Mouse (Mus musculus) myocyte (in vitro differentiated cells): Measurements from ENCODE around the gene Olfr616.

Source experiments
- E2F4 ChIP-seq: IDR thresholded peaks from one replicate; pipeline ENCODE4 v1.6.1; 2011; ENCODE audit warnings: mild to moderate bottlenecking, control low read depth, moderate library complexity; ENCODE audit not compliant: insufficient read depth
- MAX ChIP-seq: IDR thresholded peaks from one replicate; pipeline ENCODE4 v1.6.1; 2011; ENCODE audit warnings: low read depth, mild to moderate bottlenecking, control low read depth
- MYOG ChIP-seq, 3 experiments: IDR thresholded peaks; one replicate each; pipeline ENCODE4 v1.6.1; 2011; ENCODE audit warnings: control low read depth in 2 of 3, low read depth in 2 of 3, mild to moderate bottlenecking in 2 of 3; ENCODE audit not compliant: insufficient read length in 2 of 3, control insufficient read depth in 1 of 3, insufficient read depth in 1 of 3
- POLR2A ChIP-seq: IDR thresholded peaks from one replicate; pipeline ENCODE4 v1.6.1; 2011; ENCODE audit warnings: low read depth, mild to moderate bottlenecking, control low read depth, moderate library complexity; ENCODE audit not compliant: insufficient read length
- TCF12 ChIP-seq: IDR thresholded peaks from one replicate; pipeline ENCODE4 v1.6.1; 2011; ENCODE audit warnings: mild to moderate bottlenecking, control low read depth; ENCODE audit not compliant: poor library complexity, insufficient read depth, severe bottlenecking
- USF1 ChIP-seq: IDR thresholded peaks from one replicate; pipeline ENCODE4 v1.6.1; 2011; ENCODE audit warnings: low read depth, mild to moderate bottlenecking, control low read depth, moderate library complexity

- no peak for TF ChIP-seq USF1
- no peak for TF ChIP-seq MAX
- no peak for TF ChIP-seq MYOG (IDR thresholded peaks at IDR 0.05; ENCODE audit: control insufficient read depth in 1 of 3, insufficient read depth in 1 of 3, insufficient read length in 2 of 3, low read depth in 2 of 3)
- no peak for TF ChIP-seq POLR2A
- TF ChIP-seq E2F4: no peak
- TF ChIP-seq TCF12: no peak
Observed at GRCm38 (mm10) chr7:103555779-103556178, 13.2 kb downstream of the Olfr616 start, which contains the start of gene Olfr615.
